Mouse (Mus musculus) myocyte (in vitro differentiated cells): ENCODE data around the gene Tmem43. TPM values are rescaled to one million over a fixed set of nuclear protein-coding genes. Genes with fewer than 3 reads are reported as not detected.

ENCODE experiments used
- H3K27me3 ChIP-seq: one replicate; pipeline ENCODE4 v1.6.1; 2011; ENCODE audit not compliant: control insufficient read depth, insufficient read depth, insufficient read length
- H3K36me3 ChIP-seq: one replicate; pipeline ENCODE4 v1.6.1; 2011; ENCODE audit not compliant: control insufficient read depth, insufficient read depth
- H3K4me2 ChIP-seq: one replicate; pipeline ENCODE4 v1.6.1; 2011; ENCODE audit warnings: low read depth, control low read depth
- H3K4me3 ChIP-seq: one replicate; pipeline ENCODE4 v1.5.1; 2011; ENCODE audit warnings: mild to moderate bottlenecking, control low read depth, moderate library complexity
- H3K79me2 ChIP-seq: one replicate; pipeline ENCODE4 v1.6.1; 2011; ENCODE audit not compliant: control insufficient read depth, insufficient read depth
- H3ac ChIP-seq: one replicate; pipeline ENCODE4 v1.6.1; 2011; ENCODE audit not compliant: control insufficient read depth, insufficient read length
- CEBPB ChIP-seq: IDR thresholded peaks from 2 replicates; pipeline ENCODE4 v1.6.1; 2011; ENCODE audit warnings: mild to moderate bottlenecking, moderate library complexity; ENCODE audit not compliant: poor library complexity, insufficient read depth, severe bottlenecking
- E2F4 ChIP-seq: IDR thresholded peaks from one replicate; pipeline ENCODE4 v1.6.1; 2011; ENCODE audit warnings: mild to moderate bottlenecking, control low read depth, moderate library complexity; ENCODE audit not compliant: insufficient read depth
- MAX ChIP-seq: IDR thresholded peaks from one replicate; pipeline ENCODE4 v1.6.1; 2011; ENCODE audit warnings: low read depth, mild to moderate bottlenecking, control low read depth
- MYOD1 ChIP-seq, 3 experiments: IDR thresholded peaks; one replicate each; pipeline ENCODE4 v1.6.1; 2011; ENCODE audit warnings: control low read depth in 2 of 3, low read depth in 2 of 3, mild to moderate bottlenecking in 2 of 3, moderate library complexity in 1 of 3; ENCODE audit not compliant: insufficient read length in 2 of 3, control insufficient read depth in 1 of 3
- MYOG ChIP-seq, 3 experiments: IDR thresholded peaks; one replicate each; pipeline ENCODE4 v1.6.1; 2011; ENCODE audit warnings: control low read depth in 2 of 3, low read depth in 2 of 3, mild to moderate bottlenecking in 2 of 3; ENCODE audit not compliant: insufficient read length in 2 of 3, control insufficient read depth in 1 of 3, insufficient read depth in 1 of 3
- POLR2A ChIP-seq: IDR thresholded peaks from one replicate; pipeline ENCODE4 v1.6.1; 2011; ENCODE audit warnings: low read depth, mild to moderate bottlenecking, control low read depth, moderate library complexity; ENCODE audit not compliant: insufficient read length
- POLR2AphosphoS2 ChIP-seq: IDR thresholded peaks from one replicate; pipeline ENCODE4 v1.6.1; 2011; ENCODE audit warnings: low read depth, control low read depth; ENCODE audit not compliant: insufficient read length
- REST ChIP-seq: IDR thresholded peaks from one replicate; pipeline ENCODE4 v1.6.1; 2011; ENCODE audit warnings: mild to moderate bottlenecking, control low read depth, moderate library complexity; ENCODE audit not compliant: insufficient read depth, insufficient read length
- SRF ChIP-seq: IDR thresholded peaks from one replicate; pipeline ENCODE4 v1.6.1; 2011; ENCODE audit warnings: low read depth; ENCODE audit not compliant: control insufficient read depth, insufficient read length
- TCF12 ChIP-seq: IDR thresholded peaks from one replicate; pipeline ENCODE4 v1.6.1; 2011; ENCODE audit warnings: mild to moderate bottlenecking, control low read depth; ENCODE audit not compliant: poor library complexity, insufficient read depth, severe bottlenecking
- TCF3 ChIP-seq: IDR thresholded peaks from one replicate; pipeline ENCODE4 v1.6.1; 2011; ENCODE audit warnings: low read depth, control low read depth; ENCODE audit not compliant: insufficient read length
- USF1 ChIP-seq: IDR thresholded peaks from one replicate; pipeline ENCODE4 v1.6.1; 2011; ENCODE audit warnings: low read depth, mild to moderate bottlenecking, control low read depth, moderate library complexity
- polyA plus RNA-seq: library from polyadenylated mRNA; unstranded; fragments of >200 nt; fragmentation: generic; extraction: Trizol; gene quantifications from one replicate; pipeline ENCODE4 v1.2.1, GENCODE M21; 2012; ENCODE audit warnings: missing spikeins

Gene Tmem43
- polyA plus RNA-seq, 1 experiment = 84.1 TPM

DNA sequence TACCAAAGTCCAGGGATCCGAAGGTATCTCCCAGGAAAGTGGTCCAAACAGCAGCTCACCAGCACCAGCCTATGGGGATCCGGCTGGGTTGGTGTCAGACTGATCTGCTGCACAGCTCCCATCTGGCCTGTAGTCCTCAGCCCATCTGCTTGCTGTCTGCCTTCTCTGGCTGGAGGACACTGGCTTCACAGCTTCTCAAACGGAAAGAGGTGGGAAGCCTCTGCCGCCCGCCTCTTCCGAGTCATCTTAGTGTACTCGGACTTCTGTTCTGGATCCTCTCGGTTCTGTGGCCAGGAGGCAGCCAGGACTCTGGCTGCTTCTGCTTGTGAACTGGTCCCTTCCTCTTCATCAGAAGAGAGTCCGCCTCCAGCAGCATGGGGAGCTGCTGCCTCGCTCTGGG, 16.4 kb downstream of the Tmem43 start:
- no peak overlapping the region for H3ac ChIP-seq
- no peak overlapping the region for H3K4me2 ChIP-seq
- H3K4me3 ChIP-seq = no peak overlapping the region
- no peaks in the 10 kb centered on the region for H3K79me2 ChIP-seq
- peaks cover 16% of the 10 kb centered on the region for H3K36me3 ChIP-seq
- TF ChIP-seq MYOG (IDR thresholded peaks at IDR 0.05; ENCODE audit: control insufficient read depth in 1 of 3, insufficient read depth in 1 of 3, insufficient read length in 2 of 3, low read depth in 2 of 3) (no peak), TCF3 (no peak), USF1 (no peak), REST (no peak), POLR2A (no peak), CEBPB (no peak), E2F4 (no peak), SRF (no peak), POLR2AphosphoS2 (no peak), MAX (no peak), TCF12 (no peak), MYOD1 (IDR thresholded peaks at IDR 0.05; ENCODE audit: control insufficient read depth in 1 of 3, insufficient read length in 2 of 3, low read depth in 2 of 3) (no peak)
- H3K27me3 ChIP-seq = no peaks in the 10 kb centered on the region

DNA sequence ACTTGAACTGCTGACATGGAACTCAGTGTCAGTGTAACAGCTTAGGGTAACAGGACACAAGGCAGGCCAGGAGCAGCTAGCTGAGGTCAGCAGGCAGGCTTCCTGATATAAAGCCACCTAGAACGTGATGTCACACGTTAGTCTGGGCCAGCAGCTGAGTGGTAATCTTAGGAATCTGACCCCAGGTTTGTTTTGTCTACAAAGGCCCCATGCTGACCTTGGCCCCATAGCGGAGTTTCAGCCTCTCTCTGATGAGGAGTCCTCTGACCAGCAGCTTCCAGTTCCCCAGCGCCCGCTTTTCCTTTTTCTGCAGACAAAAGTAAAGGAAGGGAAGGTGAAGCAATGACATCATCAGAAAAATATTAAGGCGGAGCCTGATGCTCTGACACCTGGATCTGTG, 17.5 kb downstream of the Tmem43 start:
- Histone ChIP-seq H3K27me3 (no peaks in the 10 kb centered on the region), H3K4me2 (no peak overlapping the region), H3K4me3 (no peak overlapping the region), H3K79me2 (no peaks in the 10 kb centered on the region), H3ac (no peak overlapping the region), H3K36me3 (peaks cover 10% of the 10 kb centered on the region)
- TF ChIP-seq POLR2AphosphoS2 (no peak), CEBPB (no peak), MYOG (IDR thresholded peaks at IDR 0.05; ENCODE audit: control insufficient read depth in 1 of 3, insufficient read depth in 1 of 3, insufficient read length in 2 of 3, low read depth in 2 of 3) (no peak), MAX (no peak), MYOD1 (IDR thresholded peaks at IDR 0.05; ENCODE audit: control insufficient read depth in 1 of 3, insufficient read length in 2 of 3, low read depth in 2 of 3) (no peak), TCF12 (no peak), USF1 (no peak)

DNA sequence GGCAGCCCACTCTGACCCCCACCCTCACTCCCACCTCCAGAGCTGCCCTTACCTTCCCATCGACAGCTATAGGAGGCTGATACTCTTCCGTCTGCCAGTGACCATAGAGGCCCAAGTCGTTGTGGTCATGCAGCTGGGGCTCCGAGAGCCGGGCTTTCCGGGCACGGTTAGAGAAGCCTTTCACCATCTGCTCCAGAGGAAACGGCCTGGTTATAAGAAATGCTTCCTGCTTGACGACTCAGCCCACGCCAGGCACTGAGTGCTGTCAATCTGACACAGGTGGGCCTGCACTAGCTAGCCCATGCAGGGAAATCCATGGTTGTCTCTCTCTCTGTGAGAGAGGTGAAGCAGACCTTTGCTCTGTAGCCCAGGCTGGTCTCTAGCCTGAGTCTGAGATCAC, 19.6 kb downstream of the Tmem43 start:
- no peaks in the 10 kb centered on the region for H3K27me3 ChIP-seq
- TF ChIP-seq E2F4 (no peak), MAX (no peak), TCF12 (no peak), TCF3 (no peak), MYOG (IDR thresholded peaks at IDR 0.05; ENCODE audit: control insufficient read depth in 1 of 3, insufficient read depth in 1 of 3, insufficient read length in 2 of 3, low read depth in 2 of 3) (no peak), MYOD1 (IDR thresholded peaks at IDR 0.05; ENCODE audit: control insufficient read depth in 1 of 3, insufficient read length in 2 of 3, low read depth in 2 of 3) (no peak), POLR2AphosphoS2 (no peak), CEBPB (no peak), USF1 (no peak), REST (no peak), POLR2A (no peak)
- no peak overlapping the region for H3K4me3 ChIP-seq
- H3K79me2 ChIP-seq = no peaks in the 10 kb centered on the region
- no peak overlapping the region for H3K4me2 ChIP-seq
- H3ac ChIP-seq = no peak overlapping the region
- H3K36me3 ChIP-seq = peaks cover 4% of the 10 kb centered on the region

DNA sequence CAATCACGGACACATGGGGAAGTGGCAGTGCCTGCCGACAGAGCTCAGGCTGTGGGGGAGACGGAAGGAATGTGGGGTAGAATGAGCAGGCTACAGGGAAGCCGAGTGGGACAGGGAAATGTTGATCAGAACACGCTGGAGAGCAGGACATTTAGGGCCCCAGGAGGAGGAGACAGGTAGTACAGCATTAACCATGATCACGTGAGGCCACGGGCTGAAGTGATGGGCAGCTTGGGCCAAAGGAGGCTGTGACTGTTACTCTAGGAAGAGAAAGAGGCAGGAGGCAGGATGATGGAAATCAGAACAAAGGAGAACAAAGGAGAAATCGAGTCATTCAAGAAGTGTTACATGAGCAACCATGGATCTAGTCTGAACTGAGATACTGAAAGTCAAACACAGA, 21.0 kb downstream of the Tmem43 start:
- H3K4me2 ChIP-seq = no peak overlapping the region
- H3K36me3 ChIP-seq = peaks cover 6% of the 10 kb centered on the region
- H3ac ChIP-seq = no peak overlapping the region
- H3K79me2 ChIP-seq = no peaks in the 10 kb centered on the region
- no peaks in the 10 kb centered on the region for H3K27me3 ChIP-seq
- no peak overlapping the region for H3K4me3 ChIP-seq
- TF ChIP-seq MAX (no peak), REST (no peak), E2F4 (no peak), MYOG (IDR thresholded peaks at IDR 0.05; ENCODE audit: control insufficient read depth in 1 of 3, insufficient read depth in 1 of 3, insufficient read length in 2 of 3, low read depth in 2 of 3) (no peak), MYOD1 (IDR thresholded peaks at IDR 0.05; ENCODE audit: control insufficient read depth in 1 of 3, insufficient read length in 2 of 3, low read depth in 2 of 3) (no peak), CEBPB (no peak), POLR2A (no peak), TCF3 (no peak), TCF12 (no peak), SRF (no peak), POLR2AphosphoS2 (no peak), USF1 (no peak)

DNA sequence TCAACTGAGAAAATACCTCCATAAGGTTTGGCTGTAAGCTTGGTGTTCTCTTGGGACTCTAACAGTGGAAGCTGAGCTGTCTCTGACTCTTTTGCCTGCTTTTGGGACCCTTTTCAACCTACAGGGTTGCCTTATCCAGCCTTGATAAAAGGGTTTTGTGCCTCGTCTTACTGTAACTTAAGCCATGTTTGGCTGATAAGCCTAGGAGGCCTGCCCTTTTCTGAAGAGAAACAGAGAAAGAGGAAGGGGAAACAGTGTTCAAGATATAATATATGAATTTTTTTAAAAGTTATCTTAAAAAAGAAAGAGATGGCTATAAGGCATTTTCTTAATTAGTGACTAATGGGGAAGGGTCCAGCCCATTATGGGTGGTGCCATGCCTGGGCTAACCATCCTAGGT, 29.8 kb downstream of the Tmem43 start:
- H3K79me2 ChIP-seq = no peaks in the 10 kb centered on the region
- peaks cover 42% of the 10 kb centered on the region for H3K36me3 ChIP-seq
- H3K4me2 ChIP-seq = no peak overlapping the region

More for the DNA sequence above, 29.8 kb downstream of the Tmem43 start:
- H3ac ChIP-seq = no peak overlapping the region
- no peak overlapping the region for H3K4me3 ChIP-seq
- TF ChIP-seq MYOG (IDR thresholded peaks at IDR 0.05; ENCODE audit: control insufficient read depth in 1 of 3, insufficient read depth in 1 of 3, insufficient read length in 2 of 3, low read depth in 2 of 3) = no peak
- TF ChIP-seq SRF = no peak
- TF ChIP-seq POLR2A = no peak
- TF ChIP-seq USF1 = no peak
- no peak for TF ChIP-seq POLR2AphosphoS2
- no peak for TF ChIP-seq CEBPB
- H3K27me3 ChIP-seq = no peaks in the 10 kb centered on the region
